Mouse (Mus musculus) thymus, adult 18-20 months (tissue): Measurements from ENCODE around the gene Tnfrsf9.
A peak's percentile ranks its signal among the peaks of the same experiment; 100 is the strongest.

Experiments
- DNase-seq, 2 experiments: peaks; one replicate each; pipeline ENCODE4 v3.0.0; 2022; ENCODE audit warnings: mixed read lengths in 2 of 2

Gene Tnfrsf9

GRCm38 (mm10) chr4:150937293-150938062, 23.1 kb downstream of the Tnfrsf9 start:
- peak; percentile 27 to 61 for DNase-seq

- DNase-seq, result peak in 1 of 2 experiments; percentile 50
Observed at GRCm38 (mm10) chr4:150938063-150938452, 23.7 kb downstream of the Tnfrsf9 start.

GRCm38 (mm10) chr4:150939991-150940651, 25.8 kb downstream of the Tnfrsf9 start:
- DNase-seq, result peak; percentile 36 to 59

- no peak for DNase-seq
Observed at GRCm38 (mm10) chr4:150944707-150945106, 30.3 kb downstream of the Tnfrsf9 start.

- no peak for DNase-seq
Observed at GRCm38 (mm10) chr4:150950972-150951371, 36.6 kb downstream of the Tnfrsf9 start.

- no peak for DNase-seq
Observed at GRCm38 (mm10) chr4:150956369-150957105, 42.2 kb downstream of the Tnfrsf9 start.

GRCm38 (mm10) chr4:150957106-150957458, 42.7 kb downstream of the Tnfrsf9 start:
- DNase-seq, result no peak

- no peak for DNase-seq
Observed at GRCm38 (mm10) chr4:150958536-150958935, 44.2 kb downstream of the Tnfrsf9 start.

GRCm38 (mm10) chr4:150962231-150962630, 47.9 kb downstream of the Tnfrsf9 start:
- no peak for DNase-seq

- DNase-seq, result no peak
Observed at GRCm38 (mm10) chr4:150963711-150964110, 49.3 kb downstream of the Tnfrsf9 start.

- DNase-seq, result peak; percentile 67 to 73
Observed at GRCm38 (mm10) chr4:150964635-150965554, 50.5 kb downstream of the Tnfrsf9 start.

- no peak for DNase-seq
Observed at GRCm38 (mm10) chr4:150965555-150965951, 51.2 kb downstream of the Tnfrsf9 start.

- peak in 1 of 2 experiments; percentile 30 for DNase-seq
Observed at GRCm38 (mm10) chr4:150966556-150966955, 52.2 kb downstream of the Tnfrsf9 start.

- DNase-seq, result no peak
Observed at GRCm38 (mm10) chr4:150968956-150969355, 54.6 kb downstream of the Tnfrsf9 start.

GRCm38 (mm10) chr4:150973264-150973663, 58.9 kb downstream of the Tnfrsf9 start:
- no peak for DNase-seq

- no peak for DNase-seq
Observed at GRCm38 (mm10) chr4:150975145-150975544, 60.8 kb downstream of the Tnfrsf9 start.

GRCm38 (mm10) chr4:150978156-150978910, 64.0 kb downstream of the Tnfrsf9 start:
- DNase-seq, result no peak

- DNase-seq, result no peak
Observed at GRCm38 (mm10) chr4:150979455-150979854, 65.1 kb downstream of the Tnfrsf9 start.

GRCm38 (mm10) chr4:150980153-150980552, 65.8 kb downstream of the Tnfrsf9 start:
- no peak for DNase-seq

GRCm38 (mm10) chr4:150990148-150990547, 75.8 kb downstream of the Tnfrsf9 start:
- no peak for DNase-seq
